Mouse (Mus musculus): ENCODE data around the gene Mical2. TPM values are rescaled to one million over a fixed set of nuclear protein-coding genes. Genes with fewer than 3 reads are reported as not detected.

The Mical2 gene
- polyA plus RNA-seq, 1 experiment: not detected

DNA sequence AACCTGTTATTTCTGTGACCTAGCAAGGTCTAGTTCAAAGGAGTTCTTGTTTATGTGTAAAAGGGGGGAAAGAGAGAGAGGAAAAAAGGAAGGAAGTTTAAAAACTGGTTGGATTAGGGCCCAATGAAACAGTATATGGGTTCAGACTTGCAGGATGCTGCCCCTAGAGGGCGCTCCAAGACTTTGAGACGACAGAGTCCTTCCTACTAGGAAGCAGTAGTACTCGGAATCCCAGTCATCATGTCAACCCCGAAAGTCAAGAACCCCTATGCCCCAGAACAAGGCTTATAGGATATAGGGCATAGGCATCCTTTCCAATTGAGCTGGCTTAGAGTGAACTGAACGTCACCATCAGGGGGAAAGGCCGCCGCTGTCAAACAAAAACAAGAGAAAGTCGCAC, 151.7 kb downstream of the Mical2 start:
- no peak overlapping the region for H3K4me3 ChIP-seq (replicated peaks)
- TF ChIP-seq TAL1 (IDR thresholded peaks at IDR 0.05; ENCODE audit: low read length): no peak
- no peak for TF ChIP-seq GATA1 (IDR thresholded peaks at IDR 0.05; ENCODE audit: low read length)

GRCm38 (mm10) chr7:112378056-112378455, 152.4 kb downstream of the Mical2 start:
- no peak for TF ChIP-seq GATA1 (IDR thresholded peaks at IDR 0.05; ENCODE audit: low read length)
- no peak for TF ChIP-seq TAL1 (IDR thresholded peaks at IDR 0.05; ENCODE audit: low read length)
- Histone ChIP-seq H3K9me3 (ENCODE audit: control insufficient read depth, low read length) (no peaks in the 10 kb centered on the region), H3K36me3 (ENCODE audit: control insufficient read depth) (no peaks in the 10 kb centered on the region), H3K27me3 (ENCODE audit: control insufficient read depth) (no peaks in the 10 kb centered on the region), H3K4me1 (ENCODE audit: control insufficient read depth) (no peaks in the 10 kb centered on the region), H3K4me3 (replicated peaks) (no peak overlapping the region)

More for the DNA sequence above, 151.7 kb downstream of the Mical2 start:
- no peaks in the 10 kb centered on the region for H3K27me3 ChIP-seq (ENCODE audit: control insufficient read depth)
- H3K36me3 ChIP-seq (ENCODE audit: control insufficient read depth): no peaks in the 10 kb centered on the region
- H3K4me1 ChIP-seq (ENCODE audit: control insufficient read depth): no peaks in the 10 kb centered on the region
- H3K9me3 ChIP-seq (ENCODE audit: control insufficient read depth, low read length): no peaks in the 10 kb centered on the region; the same call in 1 of the 2 replicates

- H3K27me3 ChIP-seq (ENCODE audit: control insufficient read depth): no peaks in the 10 kb centered on the region
- H3K36me3 ChIP-seq (ENCODE audit: control insufficient read depth): no peaks in the 10 kb centered on the region
- no peaks in the 10 kb centered on the region for H3K9me3 ChIP-seq (ENCODE audit: control insufficient read depth, low read length)
- H3K4me3 ChIP-seq (replicated peaks): no peak overlapping the region
- no peak for TF ChIP-seq TAL1 (IDR thresholded peaks at IDR 0.05; ENCODE audit: low read length)
- no peak for TF ChIP-seq GATA1 (IDR thresholded peaks at IDR 0.05; ENCODE audit: low read length)
- no peaks in the 10 kb centered on the region for H3K4me1 ChIP-seq (ENCODE audit: control insufficient read depth)
Measured at GRCm38 (mm10) chr7:112378476-112378875, 152.8 kb downstream of the Mical2 start.

- TF ChIP-seq GATA1 (IDR thresholded peaks at IDR 0.05; ENCODE audit: low read length) (no peak), TAL1 (IDR thresholded peaks at IDR 0.05; ENCODE audit: low read length) (no peak)
- Histone ChIP-seq H3K4me1 (ENCODE audit: control insufficient read depth) (no peaks in the 10 kb centered on the region), H3K4me3 (replicated peaks) (no peak overlapping the region), H3K27me3 (ENCODE audit: control insufficient read depth) (no peaks in the 10 kb centered on the region), H3K36me3 (ENCODE audit: control insufficient read depth) (no peaks in the 10 kb centered on the region), H3K9me3 (ENCODE audit: control insufficient read depth, low read length) (no peaks in the 10 kb centered on the region)
Measured at GRCm38 (mm10) chr7:112386521-112386920, 160.9 kb downstream of the Mical2 start.

DNA sequence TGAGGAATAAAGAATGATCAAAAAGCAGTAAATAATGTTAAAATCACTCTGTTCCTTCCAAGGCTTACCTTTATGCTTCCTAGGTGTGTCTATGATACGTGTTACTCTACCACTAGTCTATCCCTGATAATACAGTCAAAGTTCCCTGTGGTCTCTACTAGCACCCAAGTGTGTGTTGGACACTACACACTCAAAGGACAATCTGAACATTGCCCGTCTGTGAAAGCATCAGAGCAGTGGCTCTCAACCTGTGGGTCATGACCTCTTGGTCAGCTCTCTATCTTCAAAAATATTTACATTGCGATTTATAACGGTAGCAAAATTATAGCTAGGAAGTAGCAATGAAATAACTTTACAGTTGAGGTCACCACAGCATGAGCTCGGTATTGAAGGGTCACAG, 162.2 kb downstream of the Mical2 start:
- Histone ChIP-seq H3K9me3 (ENCODE audit: control insufficient read depth, low read length) (no peaks in the 10 kb centered on the region), H3K4me1 (ENCODE audit: control insufficient read depth) (no peaks in the 10 kb centered on the region), H3K4me3 (replicated peaks) (no peak overlapping the region), H3K27me3 (ENCODE audit: control insufficient read depth) (no peaks in the 10 kb centered on the region), H3K36me3 (ENCODE audit: control insufficient read depth) (no peaks in the 10 kb centered on the region)
- TF ChIP-seq GATA1 (IDR thresholded peaks at IDR 0.05; ENCODE audit: low read length): no peak

DNA sequence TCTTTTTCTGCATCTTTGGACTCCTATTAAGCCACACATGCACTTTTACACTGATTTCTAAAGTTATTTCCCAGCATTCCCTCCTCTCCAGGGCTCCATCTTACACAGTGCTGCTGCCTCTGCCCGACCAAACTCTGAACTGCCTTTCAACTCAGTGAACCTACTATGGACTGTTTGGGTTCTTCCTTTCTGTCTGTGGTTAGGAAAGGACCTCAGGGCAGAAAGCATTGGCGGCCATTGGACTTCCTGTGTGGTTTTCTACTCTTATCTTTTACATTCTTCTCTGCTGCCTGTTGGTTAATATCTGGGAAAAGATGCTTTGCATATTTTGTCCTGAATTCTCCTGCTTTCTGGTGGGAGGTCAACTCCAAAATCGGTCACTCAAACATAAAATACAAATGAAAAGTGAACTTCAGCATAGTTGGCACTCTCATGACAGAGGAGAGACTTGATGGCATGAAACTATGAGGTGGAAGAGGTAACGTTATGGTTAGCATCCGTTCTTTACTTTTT, 162.8 kb downstream of the Mical2 start:
- no peaks in the 10 kb centered on the region for H3K4me1 ChIP-seq (ENCODE audit: control insufficient read depth)
- H3K9me3 ChIP-seq (ENCODE audit: control insufficient read depth, low read length): no peaks in the 10 kb centered on the region
- no peaks in the 10 kb centered on the region for H3K27me3 ChIP-seq (ENCODE audit: control insufficient read depth)
- no peak for TF ChIP-seq TAL1 (IDR thresholded peaks at IDR 0.05; ENCODE audit: low read length)
- no peak for TF ChIP-seq GATA1 (IDR thresholded peaks at IDR 0.05; ENCODE audit: low read length)
- H3K4me3 ChIP-seq (replicated peaks): no peak overlapping the region
- H3K36me3 ChIP-seq (ENCODE audit: control insufficient read depth): no peaks in the 10 kb centered on the region

DNA sequence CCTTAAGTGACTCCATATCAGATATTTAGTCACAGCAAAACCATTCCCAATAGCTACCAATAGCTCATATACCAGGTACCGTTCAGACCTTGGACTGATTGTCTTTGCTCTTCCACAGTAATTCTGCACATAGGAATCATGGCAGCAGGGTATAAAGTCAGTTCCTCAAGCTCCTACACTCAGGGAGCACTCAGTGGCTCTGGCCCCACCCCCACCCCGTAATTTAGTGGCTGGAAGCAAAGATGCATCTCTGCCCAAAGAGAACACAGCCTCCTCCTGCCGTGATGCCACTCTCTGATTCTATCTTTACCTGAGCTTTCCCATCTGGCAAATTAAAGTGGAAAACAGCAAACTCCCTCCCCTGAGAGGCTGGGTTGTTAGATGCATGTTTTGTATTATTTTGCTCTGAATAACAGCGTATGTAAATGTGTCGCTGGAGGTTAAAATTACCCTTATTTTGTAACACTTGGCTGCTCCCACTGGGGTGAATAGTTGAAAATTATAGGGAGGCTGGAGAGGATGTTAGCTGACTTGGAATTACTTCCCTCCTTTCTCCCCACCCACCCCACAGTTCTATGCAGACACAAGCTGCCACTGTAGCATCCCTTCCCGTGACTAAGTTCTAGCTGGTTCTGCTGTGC, 164.1 kb downstream of the Mical2 start:
- H3K4me1 ChIP-seq (ENCODE audit: control insufficient read depth): no peaks in the 10 kb centered on the region
- TF ChIP-seq GATA1 (IDR thresholded peaks at IDR 0.05; ENCODE audit: low read length): no peak
- TF ChIP-seq TAL1 (IDR thresholded peaks at IDR 0.05; ENCODE audit: low read length): no peak
- H3K27me3 ChIP-seq (ENCODE audit: control insufficient read depth): no peaks in the 10 kb centered on the region
- H3K9me3 ChIP-seq (ENCODE audit: control insufficient read depth, low read length): no peaks in the 10 kb centered on the region
- H3K36me3 ChIP-seq (ENCODE audit: control insufficient read depth): no peaks in the 10 kb centered on the region
- no peak overlapping the region for H3K4me3 ChIP-seq (replicated peaks)

DNA sequence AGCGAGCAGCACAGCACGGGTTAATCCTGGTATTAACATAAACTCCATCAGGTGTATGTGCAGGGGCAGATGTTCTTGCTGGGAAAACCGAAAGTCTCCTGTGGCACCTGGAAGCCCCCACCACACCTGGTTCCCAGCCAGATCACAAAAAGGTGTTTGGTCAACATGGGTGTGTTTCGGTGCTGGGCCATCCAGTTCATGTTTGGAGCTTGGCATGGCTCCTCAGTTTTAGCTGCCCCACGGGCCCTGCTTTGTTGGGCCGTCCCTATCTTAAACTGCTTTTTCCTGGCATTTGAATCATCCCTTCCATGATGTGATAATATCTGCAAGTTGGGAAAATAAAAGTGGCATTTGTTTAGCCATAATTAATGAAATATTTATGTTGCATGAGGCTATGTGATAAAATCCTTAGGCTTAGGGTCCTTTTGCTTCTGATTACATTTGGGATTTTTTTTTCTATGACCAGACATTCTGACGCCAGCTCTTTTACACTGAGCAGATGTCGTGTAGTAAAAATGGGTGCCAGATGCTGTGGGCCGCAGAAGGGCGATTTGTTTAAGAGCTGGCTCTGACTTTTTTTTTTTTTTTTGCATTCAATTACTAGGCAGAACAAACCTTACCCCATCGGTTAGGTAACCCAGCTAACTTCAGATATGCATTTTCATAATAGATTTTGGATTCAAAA, 164.7 kb downstream of the Mical2 start:
- no peaks in the 10 kb centered on the region for H3K4me1 ChIP-seq (ENCODE audit: control insufficient read depth)
- H3K36me3 ChIP-seq (ENCODE audit: control insufficient read depth): no peaks in the 10 kb centered on the region
- no peak overlapping the region for H3K4me3 ChIP-seq (replicated peaks)
- TF ChIP-seq GATA1 (IDR thresholded peaks at IDR 0.05; ENCODE audit: low read length): no peak
- no peak for TF ChIP-seq TAL1 (IDR thresholded peaks at IDR 0.05; ENCODE audit: low read length)
- H3K27me3 ChIP-seq (ENCODE audit: control insufficient read depth): no peaks in the 10 kb centered on the region
- no peaks in the 10 kb centered on the region for H3K9me3 ChIP-seq (ENCODE audit: control insufficient read depth, low read length)

- H3K27me3 ChIP-seq (ENCODE audit: control insufficient read depth): no peaks in the 10 kb centered on the region
- H3K4me1 ChIP-seq (ENCODE audit: control insufficient read depth): no peaks in the 10 kb centered on the region
- H3K9me3 ChIP-seq (ENCODE audit: control insufficient read depth, low read length): no peaks in the 10 kb centered on the region
- TF ChIP-seq GATA1 (IDR thresholded peaks at IDR 0.05; ENCODE audit: low read length) (no peak), TAL1 (IDR thresholded peaks at IDR 0.05; ENCODE audit: low read length) (no peak)
- H3K36me3 ChIP-seq (ENCODE audit: control insufficient read depth): no peaks in the 10 kb centered on the region
- no peak overlapping the region for H3K4me3 ChIP-seq (replicated peaks)
Measured at GRCm38 (mm10) chr7:112390937-112391605, 165.4 kb downstream of the Mical2 start.

All from erythroblast, embryonic 14.5 days (primary cell).